Mouse (Mus musculus) CH12.LX (cell line): ENCODE results near the gene Tgfbr1.

Source experiments
- KAT2A ChIP-seq: IDR thresholded peaks from 2 replicates; pipeline ENCODE4 v1.6.1; 2012; ENCODE audit warnings: low read length, improper control_type of control experiment, inconsistent platforms; ENCODE audit not compliant: insufficient replicate concordance
- NRF1 ChIP-seq: IDR thresholded peaks from 2 replicates; pipeline ENCODE4 v1.6.1; 2014; ENCODE audit warnings: low read depth, mild to moderate bottlenecking, inconsistent platforms, low read length, improper control_type of control experiment, moderate library complexity
- POLR2A ChIP-seq: IDR thresholded peaks from 2 replicates; pipeline ENCODE4 v1.6.1; 2011; ENCODE audit warnings: low read depth, mild to moderate bottlenecking, improper control_type of control experiment, low read length
- ZMIZ1 ChIP-seq: IDR thresholded peaks from 2 replicates; pipeline ENCODE4 v1.6.1; 2012; ENCODE audit warnings: low read depth, mild to moderate bottlenecking, inconsistent platforms, low read length, improper control_type of control experiment

DNA sequence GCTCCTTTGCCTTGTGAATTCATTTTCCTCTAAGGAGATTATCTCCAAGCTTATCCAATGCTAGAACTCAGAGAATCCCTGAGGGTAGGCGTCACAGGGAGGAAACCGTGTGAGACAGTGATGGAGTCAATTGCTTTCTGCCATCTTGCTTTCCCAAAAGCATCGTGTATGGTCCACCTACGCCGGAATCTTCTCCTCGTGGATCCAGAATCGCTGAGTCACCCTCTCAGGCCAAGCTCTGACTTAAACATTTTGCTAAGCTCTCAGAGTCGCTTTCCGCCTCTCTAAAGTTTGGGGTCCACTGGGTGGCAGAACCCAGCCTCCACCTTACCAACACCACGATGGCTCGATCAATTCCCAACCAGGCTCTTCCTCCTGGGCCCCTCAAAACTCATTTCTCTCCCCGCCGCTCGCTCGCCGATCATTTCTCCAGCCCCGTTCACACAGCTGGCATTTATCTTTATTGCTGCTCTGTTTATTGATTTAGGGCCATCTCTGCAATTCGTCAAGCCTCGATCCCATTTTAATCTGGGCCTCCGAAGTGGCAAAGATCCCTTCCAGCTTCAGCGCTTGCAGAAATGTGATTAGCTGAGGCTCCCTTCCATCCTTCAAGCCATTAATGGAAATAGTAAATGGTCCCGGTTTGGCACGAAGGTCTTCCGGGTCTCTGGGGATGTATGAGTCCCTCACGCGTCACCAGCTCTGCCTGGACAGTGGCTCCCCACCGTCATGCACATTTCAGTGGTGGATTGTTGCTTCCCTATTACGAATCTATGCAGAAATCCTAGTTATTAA, 82.7 kb downstream of the Tgfbr1 start:
- no peak for TF ChIP-seq ZMIZ1
- no peak for TF ChIP-seq KAT2A
- no peak for TF ChIP-seq NRF1
- no peak for TF ChIP-seq POLR2A
